Mouse (Mus musculus) gastrocnemius, postnatal 10 days (tissue): ENCODE measurements around the gene Pdha2. TPM values are rescaled to one million over a fixed set of nuclear protein-coding genes. Genes with fewer than 3 reads are reported as not detected.

Experiments
- DNase-seq: peaks from one replicate; pipeline ENCODE4 v3.0.0; 2021; ENCODE audit warnings: mixed read lengths
- long read RNA-seq, 2 experiments: library from polyadenylated mRNA; stranded (forward); transcript quantifications; one replicate each; pipeline ENCODE4 v2.0.0; 2021
- total RNA-seq, 2 experiments: library from RNA; stranded (reverse); gene quantifications; 2 replicates each; pipeline ENCODE4 v1.2.3; 2021

Pdha2 gene
- total RNA-seq, result not detected
- long read RNA-seq, experiment 1, result 0 reads
- long read RNA-seq, experiment 2, result 0 reads

- no peak for DNase-seq
These were observed at the start of gene Pdha2 for GRCm38 (mm10) chr3:141212255-141212654. TSS of gene Pdha2 (minus strand) at chr3:141212355.

- no peak for DNase-seq
These were observed 48.4 kb upstream of the Pdha2 start for GRCm38 (mm10) chr3:141260518-141260917.

- no peak for DNase-seq
These were observed 39.3 kb upstream of the Pdha2 start for GRCm38 (mm10) chr3:141251440-141251839.

GRCm38 (mm10) chr3:141244725-141245298 is 32.7 kb upstream of the Pdha2 start:
- DNase-seq, result no peak

- DNase-seq, result no peak
These were observed 25.9 kb upstream of the Pdha2 start for GRCm38 (mm10) chr3:141238071-141238470.

- DNase-seq, result no peak
These were observed 17.0 kb upstream of the Pdha2 start for GRCm38 (mm10) chr3:141229148-141229547.

- no peak for DNase-seq
These were observed 10.2 kb upstream of the Pdha2 start for GRCm38 (mm10) chr3:141222339-141222738.

GRCm38 (mm10) chr3:141218561-141218960 is 6.4 kb upstream of the Pdha2 start:
- DNase-seq, result no peak

- no peak for DNase-seq
These were observed 4.8 kb upstream of the Pdha2 start for GRCm38 (mm10) chr3:141216999-141217398.

GRCm38 (mm10) chr3:141216237-141216636 is 4.1 kb upstream of the Pdha2 start:
- DNase-seq, result no peak

GRCm38 (mm10) chr3:141214789-141215188 is 2.6 kb upstream of the Pdha2 start:
- no peak for DNase-seq

GRCm38 (mm10) chr3:141214197-141214596 is 2.0 kb upstream of the Pdha2 start:
- no peak for DNase-seq

GRCm38 (mm10) chr3:141211644-141212043 is 511 bp downstream of the Pdha2 start:
- no peak for DNase-seq

GRCm38 (mm10) chr3:141201766-141202165 is 10.4 kb downstream of the Pdha2 start:
- no peak for DNase-seq

GRCm38 (mm10) chr3:141197308-141197861 is 14.8 kb downstream of the Pdha2 start:
- DNase-seq, result no peak

- DNase-seq, result no peak
These were observed 20.5 kb downstream of the Pdha2 start for GRCm38 (mm10) chr3:141191653-141192052.

- DNase-seq, result no peak
These were observed 21.7 kb downstream of the Pdha2 start for GRCm38 (mm10) chr3:141190429-141190828.

- DNase-seq, result no peak
These were observed 51.2 kb downstream of the Pdha2 start for GRCm38 (mm10) chr3:141160986-141161385.
